Mouse (Mus musculus) kidney, embryonic 15.5 days (tissue): ENCODE results near the gene Pm20d1. TPM values are rescaled to one million over a fixed set of nuclear protein-coding genes. Genes with fewer than 3 reads are reported as not detected.

ENCODE experiments used
- polyA plus RNA-seq: library from polyadenylated mRNA; unstranded; fragments of >200 nt; fragmentation: Nextera tagmentation; extraction: Ambion mirVana; gene quantifications from 2 replicates; pipeline ENCODE4 v1.2.1, GENCODE M21; 2015

The Pm20d1 gene
- polyA plus RNA-seq, 1 experiment from 2014 or later: 2.3 TPM

Other genes with a start within 250 kb of the Pm20d1 start
- not detected in 2 replicates for gene Avpr1b, start 198.1 kb upstream of the Pm20d1 start, polyA plus RNA-seq
- 7.1 and 9.8 TPM in 2 replicates for gene Ctse, start 159.1 kb upstream of the Pm20d1 start, polyA plus RNA-seq
- 2.4 and 2.6 TPM in 2 replicates for gene Rab7b, start 108.7 kb upstream of the Pm20d1 start, polyA plus RNA-seq
- gene Slc26a9, start 53.4 kb upstream of the Pm20d1 start, polyA plus RNA-seq: 0.13 and 0.35 TPM in 2 replicates
- gene Slc41a1, start 30.1 kb downstream of the Pm20d1 start, polyA plus RNA-seq: 12.7 and 15.5 TPM in 2 replicates
- gene Rab29, start 69.8 kb downstream of the Pm20d1 start, polyA plus RNA-seq: 18.3 and 18.7 TPM in 2 replicates
- gene Nucks1, start 113.2 kb downstream of the Pm20d1 start, polyA plus RNA-seq: 85.7 and 93.2 TPM in 2 replicates
- 7.9 and 9.1 TPM in 2 replicates for gene Slc45a3, start 165.6 kb downstream of the Pm20d1 start, polyA plus RNA-seq
- 24.1 and 25.8 TPM in 2 replicates for gene Elk4, start 210.2 kb downstream of the Pm20d1 start, polyA plus RNA-seq